Mouse (Mus musculus) cortical plate, adult 2 months (tissue): ENCODE results near the gene Cldn4.

Experiments used
- CTCF ChIP-seq: fragments of 200-500 bp; IDR thresholded peaks from 2 replicates; pipeline ENCODE4 v1.5.1; 2011; ENCODE audit warnings: mild to moderate bottlenecking, control low read depth, low read length; ENCODE audit not compliant: insufficient read depth; ENCODE audit errors: extremely low read depth
- POLR2A ChIP-seq: fragments of 200-500 bp; IDR thresholded peaks from 2 replicates; pipeline ENCODE4 v1.6.1; 2011; ENCODE audit warnings: mild to moderate bottlenecking, low read length, control low read depth; ENCODE audit not compliant: insufficient read depth; ENCODE audit errors: extremely low read depth

- no peak for TF ChIP-seq CTCF
- TF ChIP-seq POLR2A: no peak
These were observed 14.4 kb downstream of the Cldn4 start, which contains the start of gene Mettl27 for GRCm38 (mm10) chr5:134932179-134932902.
